ENCODE assay signal across 16 mouse cellular contexts in genomic region chr13:52120795-52121194, GRCm38 (mm10).
"Had no signal": no experiment of that assay in that cellular context is flagged by ENCODE, and none has a peak within 500 bp of the region (broad histone marks: within the 10 kb centered on the region; RNA-seq: fewer than 3 reads in every experiment).

No protein-coding gene starts in this region.

- H3K4me1 ChIP-seq: stomach, embryonic 15.5 days had no signal

- H3K4me3 ChIP-seq: neural tube, embryonic 13.5 days; neural tube, embryonic 15.5 days; stomach, embryonic 15.5 days had no signal

- H3K27ac ChIP-seq: neural tube, embryonic 13.5 days; neural tube, embryonic 15.5 days; stomach, embryonic 15.5 days; stomach, postnatal 0 days had no signal

- H3K36me3 ChIP-seq: neural tube, embryonic 13.5 days; neural tube, embryonic 15.5 days; stomach, embryonic 15.5 days had no signal

- H3K9me3 ChIP-seq: neural tube, embryonic 13.5 days; neural tube, embryonic 15.5 days; stomach, embryonic 15.5 days had no signal

- H3K27me3 ChIP-seq: neural tube, embryonic 15.5 days; stomach, embryonic 15.5 days had no signal

- DNase-seq: retina, postnatal 1 day; right cerebral cortex, adult 18-20 months; right cerebral cortex, postnatal 14 days; right cerebral cortex, postnatal 25 days; right cerebral cortex, postnatal 4 days; spleen, adult 18-20 months; thymus, adult 18-20 months; thymus, adult 2 months; thymus, postnatal 14 days; thymus, postnatal 25 days; thymus, postnatal 36 days; thymus, postnatal 4 days had no signal

- H3K9ac ChIP-seq: neural tube, embryonic 13.5 days; neural tube, embryonic 15.5 days; stomach, embryonic 15.5 days had no signal

- H3K4me2 ChIP-seq: neural tube, embryonic 13.5 days; neural tube, embryonic 15.5 days; stomach, embryonic 15.5 days had no signal
